Mouse (Mus musculus): Measurements from ENCODE around the gene Timmdc1. TPM values are rescaled to one million over a fixed set of nuclear protein-coding genes. Genes with fewer than 3 reads are reported as not detected.

Gene Timmdc1
- polyA plus RNA-seq, 1 experiment from 2014 or later: 27.9 TPM

DNA sequence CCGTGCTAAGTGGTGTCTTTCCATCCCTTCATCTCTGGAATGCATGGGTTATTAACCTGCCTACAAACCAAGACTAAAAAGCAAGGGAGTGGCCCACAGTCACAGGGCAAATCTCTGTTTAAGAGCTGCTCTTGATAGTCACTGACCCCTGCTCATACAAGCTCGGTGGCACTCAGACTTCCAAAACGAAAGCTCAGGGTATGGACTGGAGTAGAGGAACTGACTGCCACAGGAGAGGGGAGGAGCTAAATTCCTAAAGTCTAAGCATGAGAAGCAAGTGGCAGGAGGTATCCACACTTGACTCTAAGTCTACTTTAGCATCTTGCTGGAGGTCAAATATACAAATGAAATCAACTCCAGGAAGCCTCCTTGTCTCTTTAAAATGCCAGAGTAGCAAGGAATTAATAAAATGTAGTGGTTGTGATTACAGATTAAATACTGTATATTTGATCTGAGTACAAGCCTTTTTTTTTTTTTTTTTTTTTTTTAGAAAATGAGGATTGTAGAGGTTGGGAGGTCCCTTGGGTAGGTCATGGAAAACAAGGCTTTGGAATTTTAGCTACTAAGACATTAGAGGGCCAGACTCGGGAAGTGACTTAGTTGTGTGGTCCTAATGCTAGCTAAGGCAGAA, 46.7 kb downstream of the Timmdc1 start:
- no peak overlapping the region for H3K4me3 ChIP-seq (replicated peaks; ENCODE audit: low read depth, low read length)
- no peaks in the 10 kb centered on the region for H3K9me3 ChIP-seq (replicated peaks; ENCODE audit: low read length)
- no peaks in the 10 kb centered on the region for H3K36me3 ChIP-seq (ENCODE audit: insufficient read depth, low read length)
- H3K27ac ChIP-seq: no peak overlapping the region
- H3K4me1 ChIP-seq (replicated peaks; ENCODE audit: insufficient read depth, low read length): peaks cover 5% of the 10 kb centered on the region; the same call in 1 of the 2 replicates
- ATAC-seq (replicated peaks; ENCODE audit: low FRiP score, low read depth): no peak; the same call in 1 of the 2 replicates
- peak; percentile 47 for DNase-seq (ENCODE audit: low spot score)
- WGBS: 36% methylated on average over 4 of the region's 4 CpGs
- H3K4me2 ChIP-seq (ENCODE audit: low read length): no peak overlapping the region
- H3K27me3 ChIP-seq (ENCODE audit: insufficient read depth, low read length): no peaks in the 10 kb centered on the region; the same call in 1 of the 2 replicates
- TF ChIP-seq CTCF (IDR thresholded peaks at IDR 0.05; ENCODE audit: low read depth): no peak
- no peak overlapping the region for H3K9ac ChIP-seq (ENCODE audit: low read depth, low read length)

DNA sequence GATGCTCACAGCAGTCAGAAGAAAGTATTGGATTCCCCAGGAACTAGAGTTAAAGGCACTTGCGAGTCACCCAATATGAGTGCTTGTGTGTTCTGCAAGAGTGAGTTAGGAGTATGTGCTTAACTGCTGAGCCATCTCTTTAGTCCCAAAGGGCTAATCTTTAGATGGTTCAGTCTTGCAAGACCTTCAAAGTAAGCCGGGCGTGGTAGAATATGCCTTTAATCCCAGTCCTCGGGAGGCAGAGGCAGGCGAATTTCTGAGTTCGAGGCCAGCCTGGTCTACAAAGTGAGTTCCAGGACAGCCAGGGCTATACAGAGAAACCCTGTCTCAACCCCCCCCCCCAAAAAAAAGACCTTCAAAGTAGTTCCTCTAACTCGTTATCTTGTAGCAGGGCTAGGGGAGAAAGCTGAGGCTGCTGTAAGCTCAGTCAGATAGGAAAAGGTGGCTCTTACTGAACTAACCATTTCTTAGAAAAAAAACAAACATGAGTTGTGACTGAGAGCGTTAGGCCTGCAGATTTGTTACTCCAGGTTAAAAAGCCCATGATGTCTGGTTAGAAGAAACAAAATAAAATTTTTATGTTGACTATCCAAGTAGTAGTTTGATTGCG, 47.7 kb downstream of the Timmdc1 start:
- no peaks in the 10 kb centered on the region for H3K9me3 ChIP-seq (replicated peaks; ENCODE audit: low read length)
- peak; percentile 15 for DNase-seq (ENCODE audit: low spot score)
- no peak overlapping the region for H3K4me3 ChIP-seq (replicated peaks; ENCODE audit: low read depth, low read length)
- no peaks in the 10 kb centered on the region for H3K36me3 ChIP-seq (ENCODE audit: insufficient read depth, low read length)
- H3K27ac ChIP-seq: no peak overlapping the region
- no peak for ATAC-seq (replicated peaks; ENCODE audit: low FRiP score, low read depth)
- no peak overlapping the region for H3K4me2 ChIP-seq (ENCODE audit: low read length)
- H3K27me3 ChIP-seq (ENCODE audit: insufficient read depth, low read length): no peaks in the 10 kb centered on the region; the same call in 1 of the 2 replicates
- no peak overlapping the region for H3K9ac ChIP-seq (ENCODE audit: low read depth, low read length)
- WGBS: 69% methylated on average over 9 of the region's 9 CpGs
- H3K4me1 ChIP-seq (replicated peaks; ENCODE audit: insufficient read depth, low read length): peaks cover 5% of the 10 kb centered on the region; the same call in 1 of the 2 replicates
- TF ChIP-seq CTCF (IDR thresholded peaks at IDR 0.05; ENCODE audit: low read depth): no peak

DNA sequence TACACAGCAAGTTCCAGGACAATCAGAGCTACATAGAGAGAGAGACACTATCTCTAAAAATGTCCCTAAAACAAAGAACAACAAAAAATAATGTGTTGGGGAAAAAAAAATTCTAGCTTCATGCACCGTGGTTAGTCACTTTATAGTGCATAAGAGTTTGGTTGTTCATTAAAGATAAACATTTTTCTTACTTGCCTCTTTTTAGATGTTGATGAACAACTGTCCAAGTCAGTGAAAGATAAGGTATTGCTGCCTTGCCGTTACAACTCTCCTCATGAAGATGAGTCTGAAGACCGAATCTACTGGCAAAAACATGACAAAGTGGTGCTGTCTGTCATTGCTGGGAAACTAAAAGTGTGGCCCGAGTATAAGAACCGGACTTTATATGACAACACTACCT, 48.8 kb downstream of the Timmdc1 start:
- no peaks in the 10 kb centered on the region for H3K36me3 ChIP-seq (ENCODE audit: insufficient read depth, low read length)
- H3K9me3 ChIP-seq (replicated peaks; ENCODE audit: low read length): no peaks in the 10 kb centered on the region
- H3K9ac ChIP-seq (ENCODE audit: low read depth, low read length): no peak overlapping the region
- DNase-seq (ENCODE audit: low spot score) (no peak), ATAC-seq (replicated peaks; ENCODE audit: low FRiP score, low read depth) (no peak)
- H3K4me2 ChIP-seq (ENCODE audit: low read length): no peak overlapping the region
- no peak overlapping the region for H3K27ac ChIP-seq
- 90% methylated on average over 5 of the region's 5 CpGs for WGBS
- H3K4me3 ChIP-seq (replicated peaks; ENCODE audit: low read depth, low read length): no peak overlapping the region
- peaks cover 5% of the 10 kb centered on the region; the same call in 1 of the 2 replicates for H3K4me1 ChIP-seq (replicated peaks; ENCODE audit: insufficient read depth, low read length)
- H3K27me3 ChIP-seq (ENCODE audit: insufficient read depth, low read length): no peaks in the 10 kb centered on the region; the same call in 1 of the 2 replicates
- TF ChIP-seq CTCF (IDR thresholded peaks at IDR 0.05; ENCODE audit: low read depth): no peak

DNA sequence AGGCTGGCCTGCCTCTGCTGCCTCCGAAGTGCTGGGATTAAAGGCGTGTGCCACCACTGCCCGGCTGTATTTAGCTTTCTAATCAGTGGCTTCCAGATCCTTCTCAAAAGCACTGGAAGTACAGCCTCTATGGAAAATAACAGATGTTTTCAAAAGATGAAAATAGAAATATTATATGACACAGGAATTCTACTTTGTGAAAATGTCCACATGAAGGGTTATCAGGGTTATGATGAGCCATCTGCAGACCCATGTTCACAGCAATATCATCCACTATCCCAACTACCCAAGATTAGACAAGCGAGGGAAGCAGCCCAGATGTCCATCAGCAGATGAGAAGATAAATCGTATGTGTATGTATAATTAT, 50.0 kb downstream of the Timmdc1 start:
- H3K27me3 ChIP-seq (ENCODE audit: insufficient read depth, low read length): no peaks in the 10 kb centered on the region
- no peaks in the 10 kb centered on the region for H3K36me3 ChIP-seq (ENCODE audit: insufficient read depth, low read length)
- H3K9ac ChIP-seq (ENCODE audit: low read depth, low read length): no peak overlapping the region
- peaks cover 5% of the 10 kb centered on the region; the same call in 1 of the 2 replicates for H3K4me1 ChIP-seq (replicated peaks; ENCODE audit: insufficient read depth, low read length)
- no peak for TF ChIP-seq CTCF (IDR thresholded peaks at IDR 0.05; ENCODE audit: low read depth)
- DNase-seq (ENCODE audit: low spot score): no peak
- H3K9me3 ChIP-seq (replicated peaks; ENCODE audit: low read length): no peaks in the 10 kb centered on the region
- no peak overlapping the region for H3K27ac ChIP-seq
- no peak overlapping the region for H3K4me3 ChIP-seq (replicated peaks; ENCODE audit: low read depth, low read length)
- WGBS: 90% methylated on average over 5 of the region's 5 CpGs
- ATAC-seq (replicated peaks; ENCODE audit: low FRiP score, low read depth): no peak
- H3K4me2 ChIP-seq (ENCODE audit: low read length): no peak overlapping the region

DNA sequence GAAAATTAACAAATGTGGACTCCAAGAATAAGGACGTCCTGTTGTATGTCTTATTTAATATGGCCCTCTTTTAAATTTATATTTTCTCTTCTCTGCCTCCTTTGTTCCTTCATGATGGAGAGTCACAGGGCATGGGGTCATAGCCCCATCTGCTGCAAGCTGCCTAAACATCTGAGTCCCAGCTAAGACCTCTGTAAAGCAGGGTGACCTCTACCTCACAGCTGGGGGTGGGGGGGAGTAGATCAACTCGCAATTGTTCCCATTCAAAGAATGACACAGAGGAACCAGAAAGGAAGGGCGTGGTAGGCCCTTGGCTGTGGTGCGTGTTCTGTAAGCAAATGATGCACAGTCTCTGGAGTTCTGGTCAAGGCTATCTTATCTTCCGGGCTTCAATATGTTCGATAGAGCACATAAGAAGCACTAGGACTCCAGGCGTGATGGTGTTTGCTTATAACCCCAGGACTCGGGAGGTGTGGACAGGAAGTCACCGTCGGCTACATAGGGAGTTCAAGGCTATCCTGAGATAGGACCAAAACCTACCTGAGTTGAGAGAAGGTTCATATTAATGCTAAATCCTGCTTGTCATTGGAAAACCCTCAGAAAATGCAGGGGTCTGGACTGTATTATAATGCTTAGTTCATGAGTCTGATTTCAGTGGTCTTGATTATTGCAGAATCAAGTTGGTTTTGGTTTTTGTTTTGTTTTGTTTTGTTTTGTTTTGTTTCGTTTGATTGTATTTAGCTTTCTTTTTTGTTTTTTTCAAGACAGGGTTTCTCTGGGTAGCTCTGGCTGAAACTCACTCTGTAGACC, 50.6 kb downstream of the Timmdc1 start:
- no peak overlapping the region for H3K4me2 ChIP-seq (ENCODE audit: low read length)
- H3K36me3 ChIP-seq (ENCODE audit: insufficient read depth, low read length): no peaks in the 10 kb centered on the region
- no peak for ATAC-seq (replicated peaks; ENCODE audit: low FRiP score, low read depth)
- 78% methylated on average over 11 of the region's 11 CpGs for WGBS
- no peak overlapping the region for H3K9ac ChIP-seq (ENCODE audit: low read depth, low read length)
- no peak for DNase-seq (ENCODE audit: low spot score)
- no peak overlapping the region for H3K27ac ChIP-seq
- peaks cover 2% of the 10 kb centered on the region; the same call in 1 of the 2 replicates for H3K4me1 ChIP-seq (replicated peaks; ENCODE audit: insufficient read depth, low read length)
- H3K4me3 ChIP-seq (replicated peaks; ENCODE audit: low read depth, low read length): no peak overlapping the region
- TF ChIP-seq CTCF (IDR thresholded peaks at IDR 0.05; ENCODE audit: low read depth): no peak
- H3K27me3 ChIP-seq (ENCODE audit: insufficient read depth, low read length): no peaks in the 10 kb centered on the region
- H3K9me3 ChIP-seq (replicated peaks; ENCODE audit: low read length): no peaks in the 10 kb centered on the region

DNA sequence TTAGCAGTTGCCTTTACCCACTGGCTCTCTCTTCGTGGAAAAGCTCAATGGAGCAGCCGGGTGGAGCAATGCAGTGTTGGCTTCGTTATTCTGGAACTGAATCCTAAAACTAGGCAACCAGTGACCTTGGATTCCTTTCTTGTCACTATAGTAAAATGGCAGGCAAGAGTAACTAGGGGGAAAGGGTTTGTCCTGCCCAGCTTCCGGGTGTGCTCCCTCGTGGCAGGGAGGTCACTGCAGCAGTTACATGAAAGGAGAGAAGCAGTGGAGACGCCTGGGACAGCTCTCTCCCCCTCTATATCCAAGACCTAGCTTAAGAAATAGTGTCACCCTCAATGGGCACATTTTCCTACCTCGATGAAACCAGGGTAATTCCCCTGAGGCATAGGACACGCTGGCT, 53.0 kb downstream of the Timmdc1 start:
- TF ChIP-seq CTCF (IDR thresholded peaks at IDR 0.05; ENCODE audit: low read depth): no peak
- Histone ChIP-seq H3K9me3 (replicated peaks; ENCODE audit: low read length) (no peaks in the 10 kb centered on the region), H3K27ac (no peak overlapping the region), H3K4me1 (replicated peaks; ENCODE audit: insufficient read depth, low read length) (no peaks in the 10 kb centered on the region), H3K4me2 (ENCODE audit: low read length) (no peak overlapping the region), H3K9ac (ENCODE audit: low read depth, low read length) (no peak overlapping the region), H3K36me3 (ENCODE audit: insufficient read depth, low read length) (no peaks in the 10 kb centered on the region), H3K4me3 (replicated peaks; ENCODE audit: low read depth, low read length) (no peak overlapping the region), H3K27me3 (ENCODE audit: insufficient read depth, low read length) (no peaks in the 10 kb centered on the region)
- 70% methylated on average over 8 of the region's 8 CpGs for WGBS
- ATAC-seq (replicated peaks; ENCODE audit: low FRiP score, low read depth) (no peak), DNase-seq (ENCODE audit: low spot score) (no peak)
